Mouse (Mus musculus) neural tube, embryonic 10.5 days (tissue): ENCODE measurements around the gene Il18.
"Not testable (repeated sequence)": the region's sequence is repeated elsewhere in the genome, so short reads cannot be mapped to it uniquely, and the experiment has no call there.

Experiments
- DNase-seq: peaks from one replicate; pipeline ENCODE4 v3.0.0-alpha.2; 2017; ENCODE audit warnings: low spot score; ENCODE audit errors: extremely low spot score

Gene Il18

GRCm38 (mm10) chr9:50603189-50603997 is 48.8 kb downstream of the Il18 start, which contains the start of the genes Sdhd and Timm8b:
Gene Sdhd, minus strand, starts transcription at chr9:50603812.
Gene Timm8b, plus strand, starts transcription at chr9:50603910.
- peak; percentile 90 for DNase-seq

- DNase-seq, result no peak
Measured at GRCm38 (mm10) chr9:50603998-50604324, 49.3 kb downstream of the Il18 start.

- no peak for DNase-seq
Measured at GRCm38 (mm10) chr9:50604338-50604737, 49.7 kb downstream of the Il18 start.

- no peak for DNase-seq
Measured at GRCm38 (mm10) chr9:50612115-50612514, 57.5 kb downstream of the Il18 start.

GRCm38 (mm10) chr9:50616161-50616560 is 61.5 kb downstream of the Il18 start:
- DNase-seq, result no peak

- DNase-seq, result peak; percentile 89
Measured at GRCm38 (mm10) chr9:50616766-50617603, 62.4 kb downstream of the Il18 start, which contains the start of the genes Pih1d2 and Nkapd1. Gene Pih1d2, plus strand, starts transcription at chr9:50617321. Gene Nkapd1, minus strand, starts transcription at chr9:50617464.

GRCm38 (mm10) chr9:50617794-50618330 is 63.2 kb downstream of the Il18 start:
- DNase-seq, result no peak

- not testable (repeated sequence) for DNase-seq
Measured at GRCm38 (mm10) chr9:50630903-50631302, 76.3 kb downstream of the Il18 start.
